Mouse (Mus musculus) skeletal muscle tissue, adult 2 months (tissue): ENCODE measurements at regions not wholly inside any gene's neighbourhood (a gene's known extent, or its start where the extent isn't known, plus 50 kb on each side); places are given as distances from the start of the nearest gene placed in this dataset.

Source experiments
- DNase-seq: peaks from one replicate; pipeline ENCODE4 v3.0.0-alpha.2; 2012; ENCODE audit warnings: low read depth, low spot score

GRCm38 (mm10) chrX:38710660-38711264 is 61.7 kb upstream of the 6030498E09Rik start:
- DNase-seq = no peak

GRCm38 (mm10) chrX:38711442-38712258 is 60.8 kb upstream of the 6030498E09Rik start:
- DNase-seq = peak; percentile 76
